Mouse (Mus musculus) spleen, adult 2 months (tissue): ENCODE measurements around the gene Krtap19-3.

Experiments
- CTCF ChIP-seq: fragments of 200-500 bp; IDR thresholded peaks from 2 replicates; pipeline ENCODE4 v1.5.1; 2011; ENCODE audit warnings: mild to moderate bottlenecking, inconsistent platforms; ENCODE audit not compliant: insufficient read depth, insufficient read length, insufficient replicate concordance; ENCODE audit errors: extremely low read depth
- POLR2A ChIP-seq: fragments of 200-500 bp; IDR thresholded peaks from 2 replicates; pipeline ENCODE4 v1.6.1; 2011; ENCODE audit warnings: low read depth, low read length, inconsistent platforms

DNA sequence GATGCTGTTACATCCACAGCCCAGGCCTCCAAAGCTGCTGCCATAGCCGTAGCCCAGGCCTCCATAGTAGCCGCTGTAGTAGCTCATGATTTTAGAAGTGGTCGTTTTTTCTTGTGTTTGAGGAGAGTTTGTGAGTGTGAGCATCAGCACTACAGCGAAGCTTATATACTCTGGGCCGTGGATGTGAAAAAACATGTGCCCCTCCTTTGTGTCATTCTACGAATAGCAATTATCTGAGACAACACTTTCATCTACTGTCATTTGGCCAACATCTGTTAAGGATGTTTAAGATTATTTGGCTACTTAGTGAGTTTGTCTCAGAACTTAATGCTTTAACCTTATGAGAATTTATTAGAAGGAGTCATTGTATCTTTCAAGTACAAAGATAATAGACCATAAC lies 8.5 kb downstream of the Krtap19-3 start, which contains the start of gene Krtap19-1:
- TF ChIP-seq CTCF (no peak), POLR2A (no peak)
